Mouse (Mus musculus): ENCODE measurements around the gene Tnfsf15. TPM values are rescaled to one million over a fixed set of nuclear protein-coding genes. Genes with fewer than 3 reads are reported as not detected.

The Tnfsf15 gene
- polyA plus RNA-seq, 1 experiment from 2014 or later: 0.20 TPM

DNA sequence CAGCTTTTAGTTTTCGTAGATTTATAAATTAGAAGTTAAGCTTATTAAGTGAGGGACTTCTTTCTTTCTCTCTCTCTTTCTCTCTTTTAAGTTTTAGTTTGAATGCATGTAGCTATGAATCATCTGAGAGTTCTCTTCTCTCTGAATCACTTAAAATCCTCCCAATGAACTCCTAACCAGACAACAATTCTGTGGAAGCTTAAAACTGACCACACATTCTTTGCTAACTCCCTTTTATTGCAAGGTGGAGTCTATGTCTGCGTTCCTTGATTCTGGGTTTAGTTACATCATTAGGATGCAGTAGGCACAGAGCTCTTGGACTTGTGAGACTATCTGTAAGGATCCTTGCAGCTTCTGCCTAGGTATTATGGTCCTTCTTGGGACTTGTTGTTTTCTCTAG is 41.2 kb downstream of the Tnfsf15 start:
- H3K9me3 ChIP-seq (replicated peaks; ENCODE audit: control insufficient read depth, low read length): no peaks in the 10 kb centered on the region
- ATAC-seq (ENCODE audit: low read depth): no peak
- no peak overlapping the region for H3K27ac ChIP-seq (ENCODE audit: low read length)
- H3K36me3 ChIP-seq (ENCODE audit: control insufficient read depth, insufficient read depth): no peaks in the 10 kb centered on the region
- no peaks in the 10 kb centered on the region for H3K4me1 ChIP-seq (ENCODE audit: control insufficient read depth, low read depth, low read length)
- WGBS (ENCODE audit: insufficient replicate concordance): 58% methylated on average over 2 of the region's 2 CpGs
- no peak overlapping the region for H3K4me2 ChIP-seq (ENCODE audit: low read depth, low read length)
- no peaks in the 10 kb centered on the region for H3K27me3 ChIP-seq (ENCODE audit: control insufficient read depth, insufficient read depth, low read depth, low read length)
- H3K9ac ChIP-seq (ENCODE audit: low read depth, low read length): no peak overlapping the region
- H3K4me3 ChIP-seq (ENCODE audit: low read depth, low read length): no peak overlapping the region

DNA sequence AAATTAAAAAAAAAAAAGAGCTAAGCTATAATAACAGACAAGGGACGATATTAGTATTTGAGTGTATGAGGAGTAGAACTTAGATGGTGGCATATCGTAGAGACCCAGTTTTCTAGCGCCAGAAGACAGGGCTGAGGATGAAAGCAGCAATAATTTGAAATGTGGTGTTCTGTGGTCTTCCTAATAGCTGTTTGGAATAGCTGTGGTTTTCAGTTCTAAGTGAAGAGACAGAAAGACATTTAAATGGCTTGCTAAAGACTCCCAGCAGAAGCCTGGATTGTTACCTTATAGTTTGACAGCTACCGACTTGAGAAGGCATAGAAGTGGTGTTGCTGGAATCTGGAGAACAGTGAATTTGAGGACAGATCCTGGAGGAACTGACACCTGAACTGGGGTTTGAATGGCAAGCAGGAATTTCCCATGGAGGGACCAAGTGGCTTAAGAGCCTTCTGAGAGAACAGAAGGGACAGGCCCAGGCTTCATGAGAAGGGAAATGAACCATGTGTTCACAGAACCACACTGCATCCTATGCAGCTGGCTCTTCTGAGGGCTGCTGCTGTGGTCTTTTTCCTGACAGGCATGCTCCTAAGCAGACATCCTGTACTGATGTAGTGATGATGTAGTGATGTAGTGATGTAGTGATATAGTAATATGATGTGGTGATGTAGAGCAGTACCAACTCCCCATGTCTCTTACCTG is 42.8 kb downstream of the Tnfsf15 start:
- no peak overlapping the region for H3K4me2 ChIP-seq (ENCODE audit: low read depth, low read length)
- no peak overlapping the region for H3K27ac ChIP-seq (ENCODE audit: low read length)
- H3K9me3 ChIP-seq (replicated peaks; ENCODE audit: control insufficient read depth, low read length): no peaks in the 10 kb centered on the region
- no peaks in the 10 kb centered on the region for H3K36me3 ChIP-seq (ENCODE audit: control insufficient read depth, insufficient read depth)
- no peak overlapping the region for H3K4me3 ChIP-seq (ENCODE audit: low read depth, low read length)
- H3K4me1 ChIP-seq (ENCODE audit: control insufficient read depth, low read depth, low read length): no peaks in the 10 kb centered on the region
- H3K27me3 ChIP-seq (ENCODE audit: control insufficient read depth, insufficient read depth, low read depth, low read length): no peaks in the 10 kb centered on the region
- H3K9ac ChIP-seq (ENCODE audit: low read depth, low read length): no peak overlapping the region
- ATAC-seq (ENCODE audit: low read depth): no peak
- 59% methylated on average over 4 of the region's 4 CpGs for WGBS (ENCODE audit: insufficient replicate concordance)

DNA sequence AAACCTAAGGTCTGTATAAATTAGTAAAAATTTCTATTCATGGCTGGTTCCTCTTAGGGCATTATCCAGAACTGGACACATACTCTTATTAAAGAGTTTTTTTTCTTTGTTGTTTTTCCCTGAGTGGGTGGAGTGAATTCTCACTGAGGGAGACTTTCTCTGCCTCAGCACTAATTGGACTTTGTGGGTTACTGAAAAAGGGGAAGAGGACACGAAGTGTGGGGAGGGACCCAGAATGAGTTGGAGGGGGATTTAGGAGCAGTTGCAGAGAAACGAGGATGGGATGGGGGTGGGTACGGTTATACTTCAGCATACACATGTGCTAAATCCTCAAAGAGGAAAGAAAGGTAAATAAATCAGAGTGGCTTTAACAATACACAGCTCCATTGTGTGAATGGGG is 45.2 kb downstream of the Tnfsf15 start:
- 24% methylated on average over 3 of the region's 3 CpGs for WGBS (ENCODE audit: insufficient replicate concordance)
- H3K4me3 ChIP-seq (ENCODE audit: low read depth, low read length): no peak overlapping the region
- H3K4me2 ChIP-seq (ENCODE audit: low read depth, low read length): no peak overlapping the region
- no peak overlapping the region for H3K27ac ChIP-seq (ENCODE audit: low read length)
- no peaks in the 10 kb centered on the region for H3K27me3 ChIP-seq (ENCODE audit: control insufficient read depth, insufficient read depth, low read depth, low read length)
- H3K9ac ChIP-seq (ENCODE audit: low read depth, low read length): no peak overlapping the region
- no peaks in the 10 kb centered on the region for H3K36me3 ChIP-seq (ENCODE audit: control insufficient read depth, insufficient read depth)
- H3K4me1 ChIP-seq (ENCODE audit: control insufficient read depth, low read depth, low read length): no peaks in the 10 kb centered on the region
- ATAC-seq (ENCODE audit: low read depth): no peak
- no peaks in the 10 kb centered on the region for H3K9me3 ChIP-seq (replicated peaks; ENCODE audit: control insufficient read depth, low read length)

DNA sequence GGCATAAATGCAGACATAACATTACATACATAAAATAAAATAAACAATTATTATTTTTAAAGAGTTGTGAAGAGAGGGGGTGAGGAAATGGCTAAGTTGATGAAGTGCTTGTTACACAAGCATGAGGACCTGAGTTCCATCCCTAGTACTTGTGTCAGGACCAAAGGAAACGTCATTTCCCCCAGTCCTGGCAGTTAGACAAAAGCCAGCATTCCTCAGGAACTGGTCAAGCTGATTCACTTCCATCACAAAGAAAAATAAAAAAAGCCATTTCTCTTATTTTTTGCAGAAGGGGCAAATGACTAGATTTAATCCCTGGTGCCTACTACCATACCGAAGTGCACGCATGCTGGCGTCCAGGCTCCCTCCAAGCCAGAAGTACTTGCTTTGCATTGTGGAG is 48.0 kb downstream of the Tnfsf15 start:
- Histone ChIP-seq H3K27me3 (ENCODE audit: control insufficient read depth, insufficient read depth, low read depth, low read length) (no peaks in the 10 kb centered on the region), H3K4me2 (ENCODE audit: low read depth, low read length) (no peak overlapping the region), H3K27ac (ENCODE audit: low read length) (no peak overlapping the region), H3K4me3 (ENCODE audit: low read depth, low read length) (no peak overlapping the region), H3K9ac (ENCODE audit: low read depth, low read length) (no peak overlapping the region), H3K36me3 (ENCODE audit: control insufficient read depth, insufficient read depth) (no peaks in the 10 kb centered on the region), H3K9me3 (replicated peaks; ENCODE audit: control insufficient read depth, low read length) (no peaks in the 10 kb centered on the region), H3K4me1 (ENCODE audit: control insufficient read depth, low read depth, low read length) (no peaks in the 10 kb centered on the region)
- ATAC-seq (ENCODE audit: low read depth): no peak
- 82% methylated on average over 4 of the region's 4 CpGs for WGBS (ENCODE audit: insufficient replicate concordance)

DNA sequence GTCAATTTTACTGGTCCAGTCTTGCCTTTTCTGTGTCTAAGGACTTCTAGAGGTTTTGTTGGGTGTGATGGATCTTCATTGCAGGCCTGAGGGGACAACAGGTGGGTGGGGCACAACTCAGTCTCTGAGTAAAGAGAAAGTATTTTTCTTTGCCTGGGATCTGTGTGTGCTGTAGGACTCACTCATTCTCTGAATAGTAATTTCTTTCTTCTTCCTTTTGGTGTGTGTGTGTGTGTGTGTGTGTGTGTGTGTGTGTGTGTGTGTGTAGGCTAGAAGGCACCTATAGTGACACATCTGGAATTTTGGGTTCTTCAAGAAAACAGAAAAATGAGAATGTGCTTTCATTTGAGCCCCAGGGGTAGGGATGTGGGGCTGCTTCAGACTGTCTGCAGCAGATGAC is 52.6 kb downstream of the Tnfsf15 start:
- no peaks in the 10 kb centered on the region for H3K27me3 ChIP-seq (ENCODE audit: control insufficient read depth, insufficient read depth, low read depth, low read length)
- no peak overlapping the region for H3K4me3 ChIP-seq (ENCODE audit: low read depth, low read length)
- no peak overlapping the region for H3K27ac ChIP-seq (ENCODE audit: low read length)
- no peaks in the 10 kb centered on the region for H3K36me3 ChIP-seq (ENCODE audit: control insufficient read depth, insufficient read depth)
- H3K4me2 ChIP-seq (ENCODE audit: low read depth, low read length): no peak overlapping the region
- H3K9me3 ChIP-seq (replicated peaks; ENCODE audit: control insufficient read depth, low read length): no peaks in the 10 kb centered on the region
- no peak overlapping the region for H3K9ac ChIP-seq (ENCODE audit: low read depth, low read length)
- no peak for ATAC-seq (ENCODE audit: low read depth)
- H3K4me1 ChIP-seq (ENCODE audit: control insufficient read depth, low read depth, low read length): no peaks in the 10 kb centered on the region

DNA sequence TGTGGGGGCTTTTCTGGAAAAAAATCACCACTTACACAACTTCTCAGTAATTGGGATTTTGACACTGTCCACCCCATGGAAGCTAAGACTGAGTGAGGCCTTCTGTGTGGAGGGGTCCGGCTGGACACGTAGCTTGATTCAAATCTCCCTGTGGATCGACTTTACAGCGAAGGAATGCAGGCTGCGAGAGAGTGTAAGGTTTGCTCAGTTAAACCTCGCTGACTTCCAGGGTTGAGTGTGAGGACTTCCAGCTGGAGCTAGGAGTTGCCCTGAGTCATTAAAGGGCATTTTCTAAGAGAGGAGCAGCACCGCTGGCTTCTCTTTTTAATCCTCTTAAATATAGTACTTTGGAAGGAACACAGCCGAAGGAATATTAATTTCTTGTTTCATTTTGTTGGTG is 57.5 kb downstream of the Tnfsf15 start:
- ATAC-seq (ENCODE audit: low read depth): no peak
- H3K27ac ChIP-seq (ENCODE audit: low read length): no peak overlapping the region
- no peak overlapping the region for H3K9ac ChIP-seq (ENCODE audit: low read depth, low read length)
- WGBS (ENCODE audit: insufficient replicate concordance): 72% methylated on average over 8 of the region's 8 CpGs
- H3K36me3 ChIP-seq (ENCODE audit: control insufficient read depth, insufficient read depth): no peaks in the 10 kb centered on the region
- H3K4me1 ChIP-seq (ENCODE audit: control insufficient read depth, low read depth, low read length): no peaks in the 10 kb centered on the region
- no peaks in the 10 kb centered on the region for H3K9me3 ChIP-seq (replicated peaks; ENCODE audit: control insufficient read depth, low read length)
- no peaks in the 10 kb centered on the region for H3K27me3 ChIP-seq (ENCODE audit: control insufficient read depth, insufficient read depth, low read depth, low read length)
- H3K4me2 ChIP-seq (ENCODE audit: low read depth, low read length): no peak overlapping the region
- H3K4me3 ChIP-seq (ENCODE audit: low read depth, low read length): no peak overlapping the region

DNA sequence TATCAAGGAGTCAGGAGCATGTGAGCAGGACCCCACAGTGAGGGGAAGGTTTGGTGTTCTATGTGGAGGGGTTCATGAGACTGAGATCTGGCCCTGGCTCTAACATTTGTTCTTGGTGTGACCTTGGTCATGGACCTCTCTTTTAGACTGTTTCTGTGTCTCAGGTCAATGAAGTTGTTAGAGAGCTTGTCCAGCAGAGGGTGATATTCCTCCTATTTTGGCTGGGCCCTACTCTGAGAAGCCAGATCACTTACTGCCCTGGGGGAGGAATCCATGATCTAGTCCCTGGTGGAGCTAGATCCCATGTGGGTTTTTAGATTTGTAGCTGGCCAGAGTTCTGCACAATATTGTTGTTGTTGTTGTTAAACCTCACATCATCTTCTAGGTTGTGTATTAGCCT is 58.8 kb downstream of the Tnfsf15 start:
- Histone ChIP-seq H3K4me2 (ENCODE audit: low read depth, low read length) (no peak overlapping the region), H3K27ac (ENCODE audit: low read length) (no peak overlapping the region), H3K4me1 (ENCODE audit: control insufficient read depth, low read depth, low read length) (no peaks in the 10 kb centered on the region), H3K27me3 (ENCODE audit: control insufficient read depth, insufficient read depth, low read depth, low read length) (no peaks in the 10 kb centered on the region), H3K9me3 (replicated peaks; ENCODE audit: control insufficient read depth, low read length) (no peaks in the 10 kb centered on the region), H3K36me3 (ENCODE audit: control insufficient read depth, insufficient read depth) (no peaks in the 10 kb centered on the region), H3K9ac (ENCODE audit: low read depth, low read length) (no peak overlapping the region), H3K4me3 (ENCODE audit: low read depth, low read length) (no peak overlapping the region)
- no peak for ATAC-seq (ENCODE audit: low read depth)

DNA sequence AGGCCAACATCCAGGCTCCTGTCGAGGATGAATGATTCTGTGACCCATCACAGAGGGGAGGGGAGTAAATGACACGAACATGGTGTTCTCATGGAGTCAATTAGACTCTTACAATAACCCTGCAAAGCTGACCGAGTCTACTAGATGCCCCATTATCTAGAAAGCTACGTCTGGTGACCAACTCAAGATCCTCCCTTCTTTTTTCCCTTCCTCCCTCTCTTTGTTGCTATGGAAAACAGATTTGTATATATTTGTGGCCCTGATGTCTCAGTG is 59.7 kb downstream of the Tnfsf15 start:
- H3K4me1 ChIP-seq (ENCODE audit: control insufficient read depth, low read depth, low read length): no peaks in the 10 kb centered on the region
- no peaks in the 10 kb centered on the region for H3K27me3 ChIP-seq (ENCODE audit: control insufficient read depth, insufficient read depth, low read depth, low read length)
- H3K4me2 ChIP-seq (ENCODE audit: low read depth, low read length): no peak overlapping the region
- no peaks in the 10 kb centered on the region for H3K36me3 ChIP-seq (ENCODE audit: control insufficient read depth, insufficient read depth)
- no peak for ATAC-seq (ENCODE audit: low read depth)
- no peak overlapping the region for H3K9ac ChIP-seq (ENCODE audit: low read depth, low read length)
- H3K4me3 ChIP-seq (ENCODE audit: low read depth, low read length): no peak overlapping the region
- no peaks in the 10 kb centered on the region for H3K9me3 ChIP-seq (replicated peaks; ENCODE audit: control insufficient read depth, low read length)
- no peak overlapping the region for H3K27ac ChIP-seq (ENCODE audit: low read length)
- WGBS (ENCODE audit: insufficient replicate concordance): 41% methylated on average over 4 of the region's 4 CpGs

DNA sequence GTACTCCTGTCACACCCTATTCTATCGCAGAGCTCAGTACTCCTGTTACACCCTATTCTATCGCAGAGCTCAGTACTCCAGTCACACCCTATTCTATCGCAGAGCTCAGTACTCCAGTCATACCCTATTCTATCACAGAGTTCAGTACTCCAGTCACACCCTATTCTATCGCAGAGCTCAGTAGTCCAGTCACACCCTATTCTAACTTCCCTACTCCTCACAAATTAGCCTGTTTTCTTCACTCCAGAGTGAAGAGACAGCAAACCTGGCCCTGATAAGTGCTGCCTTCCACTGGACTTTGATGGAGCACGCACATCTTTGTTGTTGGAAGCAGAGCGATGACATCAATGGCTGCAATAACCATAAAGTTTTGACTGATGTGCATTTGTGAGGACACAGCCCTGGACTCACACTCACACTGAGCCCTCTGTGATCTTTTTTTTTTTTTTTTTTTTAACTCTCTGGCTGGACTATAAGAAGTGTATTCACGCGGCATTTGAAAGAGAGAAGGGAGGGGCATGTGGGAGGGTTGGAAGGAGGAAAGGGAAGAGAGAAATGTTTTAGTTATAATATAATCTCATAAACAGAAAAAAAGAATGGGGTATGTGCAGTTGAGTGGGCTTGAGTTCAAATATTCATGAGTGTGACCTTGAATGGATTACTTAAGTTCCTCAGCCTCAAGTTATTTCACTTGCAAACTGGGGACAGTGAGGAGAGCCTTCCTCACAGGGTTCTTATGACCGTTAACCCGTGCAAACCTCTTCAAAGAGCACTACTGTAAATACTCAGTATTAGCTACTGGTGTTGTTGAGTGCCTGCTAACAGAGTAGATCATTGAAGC is 60.3 kb downstream of the Tnfsf15 start:
- 72% methylated on average over 10 of the region's 10 CpGs for WGBS (ENCODE audit: insufficient replicate concordance)
- ATAC-seq (ENCODE audit: low read depth): no peak
- H3K36me3 ChIP-seq (ENCODE audit: control insufficient read depth, insufficient read depth): no peaks in the 10 kb centered on the region

More for the DNA sequence above, 60.3 kb downstream of the Tnfsf15 start:
- H3K4me2 ChIP-seq (ENCODE audit: low read depth, low read length): no peak overlapping the region
- no peak overlapping the region for H3K9ac ChIP-seq (ENCODE audit: low read depth, low read length)
- H3K4me3 ChIP-seq (ENCODE audit: low read depth, low read length): no peak overlapping the region
- H3K4me1 ChIP-seq (ENCODE audit: control insufficient read depth, low read depth, low read length): no peaks in the 10 kb centered on the region
- H3K27ac ChIP-seq (ENCODE audit: low read length): no peak overlapping the region
- no peaks in the 10 kb centered on the region for H3K9me3 ChIP-seq (replicated peaks; ENCODE audit: control insufficient read depth, low read length)
- H3K27me3 ChIP-seq (ENCODE audit: control insufficient read depth, insufficient read depth, low read depth, low read length): no peaks in the 10 kb centered on the region
